Mouse (Mus musculus) spleen, adult 2 months (tissue): Measurements from ENCODE around the gene Tmem160. TPM values are rescaled to one million over a fixed set of nuclear protein-coding genes. Genes with fewer than 3 reads are reported as not detected.

Experiments
- DNase-seq, 2 experiments: peaks; one replicate each; pipeline versions ENCODE4 v3.0.0 to v3.0.0-alpha.2; 2012 to 2021; ENCODE audit warnings: low spot score in 2 of 2, low read depth in 1 of 2
- H3K27ac ChIP-seq: fragments of 200-500 bp; 2 replicates; pipeline ENCODE4 v1.5.1; 2012; ENCODE audit warnings: low read length, inconsistent platforms; ENCODE audit not compliant: insufficient read depth
- H3K27me3 ChIP-seq: fragments of 200-500 bp; 2 replicates; pipeline ENCODE4 v1.6.1; 2012; ENCODE audit warnings: mild to moderate bottlenecking, moderate library complexity, low read length, inconsistent platforms; ENCODE audit not compliant: control insufficient read depth, insufficient read depth
- H3K36me3 ChIP-seq: fragments of 200-500 bp; 2 replicates; pipeline ENCODE4 v1.6.1; 2012; ENCODE audit warnings: mild to moderate bottlenecking, low read length, inconsistent platforms; ENCODE audit not compliant: control insufficient read depth, insufficient read depth
- H3K4me1 ChIP-seq: fragments of 200-500 bp; 2 replicates; pipeline ENCODE4 v1.6.1; 2011; ENCODE audit warnings: inconsistent platforms; ENCODE audit not compliant: control insufficient read depth, insufficient read depth, insufficient read length
- H3K4me3 ChIP-seq: fragments of 200-500 bp; 2 replicates; pipeline ENCODE4 v1.5.1; 2011; ENCODE audit warnings: mild to moderate bottlenecking, inconsistent platforms; ENCODE audit not compliant: insufficient read depth, insufficient read length; ENCODE audit errors: extremely low read depth
- CTCF ChIP-seq: fragments of 200-500 bp; IDR thresholded peaks from 2 replicates; pipeline ENCODE4 v1.5.1; 2011; ENCODE audit warnings: mild to moderate bottlenecking, inconsistent platforms; ENCODE audit not compliant: insufficient read depth, insufficient read length, insufficient replicate concordance; ENCODE audit errors: extremely low read depth
- POLR2A ChIP-seq: fragments of 200-500 bp; IDR thresholded peaks from 2 replicates; pipeline ENCODE4 v1.6.1; 2011; ENCODE audit warnings: low read depth, low read length, inconsistent platforms
- WGBS: fragments of 180-500 bp; shearing (Covaris S2); methylation state at CpG from one replicate; pipeline ENCODE4 v1.1.7; 2018; 5-methylcytosine and 5-hydroxymethylcytosine counted together
- polyA plus RNA-seq: library from polyadenylated mRNA; depleted of rRNA; stranded (reverse); fragments of >200 nt; gene quantifications from 2 replicates; pipeline ENCODE4 v1.2.3, GENCODE M21; 2012

The Tmem160 gene
- polyA plus RNA-seq, 1 experiment: 118 TPM

DNA sequence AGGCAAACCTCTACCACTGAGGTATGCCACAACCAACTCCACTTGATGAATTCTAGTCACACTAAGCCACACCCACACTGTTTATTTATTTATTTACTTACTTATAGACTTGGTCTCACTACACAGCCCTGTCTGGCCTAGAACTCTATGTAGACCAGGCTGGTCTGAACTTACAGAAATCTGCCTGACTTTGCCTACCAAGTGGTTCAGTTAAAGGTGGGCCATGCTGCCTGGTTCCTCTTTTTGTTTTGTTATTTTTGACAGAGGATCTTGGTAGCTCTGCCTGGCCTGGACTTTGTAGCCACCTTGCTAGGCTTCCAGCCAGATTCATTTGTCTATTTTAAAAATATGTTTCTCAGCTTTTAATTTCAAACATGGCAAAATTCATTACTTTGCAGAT, 36.2 kb downstream of the Tmem160 start:
- H3K27me3 ChIP-seq: no peaks in the 10 kb centered on the region
- no peak overlapping the region for H3K27ac ChIP-seq
- H3K4me1 ChIP-seq: no peaks in the 10 kb centered on the region
- no peak overlapping the region for H3K4me3 ChIP-seq
- TF ChIP-seq CTCF (no peak), POLR2A (no peak)
- no peak for DNase-seq
- H3K36me3 ChIP-seq: no peaks in the 10 kb centered on the region

DNA sequence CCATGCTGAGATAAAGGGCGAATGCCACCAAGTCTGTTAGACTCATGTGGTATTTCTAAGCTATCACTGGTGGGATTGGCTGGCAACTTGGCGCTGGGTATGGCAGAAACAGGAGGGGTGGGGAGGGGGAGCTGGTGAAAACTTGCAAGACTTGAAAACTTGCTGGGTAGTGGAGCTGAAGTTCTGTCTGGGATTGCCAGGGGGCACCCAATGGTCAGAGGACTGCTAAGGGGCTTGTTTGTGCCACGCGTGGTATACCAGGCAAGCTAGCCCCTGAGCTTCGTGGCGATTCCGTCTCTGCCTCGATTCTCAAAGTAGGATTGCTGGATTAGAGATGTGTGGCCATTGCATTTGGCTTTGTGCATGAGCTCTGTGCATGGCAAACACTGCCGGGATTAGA, 37.4 kb downstream of the Tmem160 start:
- WGBS: 92% methylated on average over 9 of the region's 9 CpGs

DNA sequence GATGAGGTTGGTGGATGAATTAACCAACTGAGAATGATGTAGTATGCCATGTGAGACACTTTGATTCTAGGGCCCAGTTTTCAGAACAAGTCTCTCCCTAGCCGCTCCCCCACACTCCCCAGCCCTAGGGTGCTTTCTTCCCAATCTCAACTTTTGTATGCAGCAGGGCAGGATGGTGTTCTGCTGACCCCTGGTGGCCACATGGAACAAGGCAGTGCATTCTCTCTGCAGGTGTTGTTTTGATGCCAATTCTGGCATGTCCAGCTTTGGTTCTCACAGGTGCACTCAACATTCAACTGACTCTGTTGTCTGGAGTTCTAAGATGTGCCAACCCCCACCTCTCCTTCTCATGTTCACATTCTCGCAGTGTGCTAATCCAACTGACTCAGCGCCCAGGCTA, 39.2 kb downstream of the Tmem160 start:
- Histone ChIP-seq H3K27me3 (no peaks in the 10 kb centered on the region), H3K27ac (no peak overlapping the region), H3K4me3 (no peak overlapping the region), H3K36me3 (peaks cover 1% of the 10 kb centered on the region; the same call in 1 of the 2 replicates), H3K4me1 (no peaks in the 10 kb centered on the region)
- DNase-seq: peak; percentile 40 to 62
- TF ChIP-seq CTCF: peak; percentile 88; the same call in 1 of the 2 replicates
- TF ChIP-seq POLR2A: no peak
- WGBS: 42% methylated on average over 3 of the region's 3 CpGs

More for the DNA sequence above, 37.4 kb downstream of the Tmem160 start:
- no peak for TF ChIP-seq CTCF
- Histone ChIP-seq H3K4me1 (no peaks in the 10 kb centered on the region), H3K36me3 (no peaks in the 10 kb centered on the region), H3K27me3 (no peaks in the 10 kb centered on the region), H3K27ac (no peak overlapping the region), H3K4me3 (no peak overlapping the region)
- no peak for DNase-seq

DNA sequence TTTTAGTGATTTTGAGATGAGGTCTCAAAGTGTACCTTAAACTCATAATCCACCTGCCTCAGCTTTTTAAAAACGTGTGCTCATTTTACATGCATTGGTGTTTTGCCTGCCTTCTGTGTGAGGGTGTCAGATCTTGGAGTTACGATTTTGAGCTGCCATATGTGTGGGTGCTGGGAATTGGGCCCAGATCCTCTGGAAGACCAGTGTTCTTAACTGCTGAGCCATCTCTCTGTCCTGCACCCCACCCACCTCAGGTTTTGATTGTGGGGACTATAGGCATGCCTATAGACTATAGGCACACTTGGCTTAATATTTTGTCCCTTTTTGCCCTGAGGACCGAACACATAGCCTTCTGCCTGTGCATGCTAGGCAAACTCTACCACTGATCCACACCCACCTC, 39.6 kb downstream of the Tmem160 start:
- Histone ChIP-seq H3K4me3 (no peak overlapping the region), H3K27ac (no peak overlapping the region)

DNA sequence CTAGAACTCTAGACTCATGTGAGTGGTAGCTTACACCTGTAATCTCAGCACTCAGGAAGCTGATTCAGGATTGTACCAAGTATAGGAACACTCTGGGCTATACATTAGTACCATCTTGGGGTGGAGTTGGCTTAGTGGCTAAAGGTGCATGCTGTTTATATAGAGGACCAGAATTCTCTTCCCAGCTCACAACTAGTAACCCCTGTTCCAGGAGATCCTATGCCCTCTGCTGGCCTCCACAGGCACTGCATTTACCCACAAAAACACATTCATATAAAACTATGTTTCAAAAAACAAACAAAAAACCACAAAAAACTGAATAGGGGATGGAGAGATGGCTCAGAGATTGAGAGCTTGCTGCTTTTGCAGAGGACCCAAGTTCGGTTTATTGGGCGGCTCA, 40.8 kb downstream of the Tmem160 start:
- no peak for TF ChIP-seq CTCF
- TF ChIP-seq POLR2A: no peak
- WGBS: 54% methylated on average over 2 of the region's 2 CpGs
- no peak overlapping the region for H3K27ac ChIP-seq
- H3K36me3 ChIP-seq: peaks cover 11% of the 10 kb centered on the region
- no peaks in the 10 kb centered on the region for H3K27me3 ChIP-seq
- H3K4me1 ChIP-seq: no peaks in the 10 kb centered on the region
- H3K4me3 ChIP-seq: no peak overlapping the region
- DNase-seq: peak in 1 of 2 experiments; percentile 31

More for the DNA sequence above, 39.6 kb downstream of the Tmem160 start:
- WGBS: 65% methylated on average over 3 of the region's 3 CpGs
- DNase-seq: no peak
- Histone ChIP-seq H3K27me3 (no peaks in the 10 kb centered on the region), H3K4me1 (no peaks in the 10 kb centered on the region), H3K36me3 (peaks cover 5% of the 10 kb centered on the region)
- TF ChIP-seq POLR2A: no peak
- no peak for TF ChIP-seq CTCF

DNA sequence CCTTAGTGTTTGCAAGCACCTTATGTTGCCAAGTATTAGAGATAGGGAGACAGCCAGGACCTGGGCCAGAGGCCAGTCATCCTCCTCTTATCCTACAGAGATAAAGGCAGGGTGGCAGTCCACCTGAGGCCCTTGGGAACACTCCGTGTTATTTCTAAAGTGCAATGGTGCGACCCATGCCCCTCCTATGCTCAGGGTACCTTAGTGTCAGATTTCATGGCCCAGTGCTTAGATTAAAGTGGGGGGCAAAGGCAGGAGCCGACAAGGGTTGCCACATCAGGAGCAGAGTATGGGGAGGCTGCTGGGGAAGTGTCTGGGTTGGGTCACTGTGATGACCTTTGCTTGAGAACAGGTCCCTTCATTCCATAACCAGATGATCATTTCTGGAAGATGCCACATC, 43.7 kb downstream of the Tmem160 start:
- Histone ChIP-seq H3K4me1 (no peaks in the 10 kb centered on the region), H3K27ac (no peak overlapping the region), H3K36me3 (peaks cover 12% of the 10 kb centered on the region), H3K4me3 (no peak overlapping the region), H3K27me3 (no peaks in the 10 kb centered on the region)
- DNase-seq: no peak
- TF ChIP-seq CTCF: no peak
- no peak for TF ChIP-seq POLR2A
- WGBS: 87% methylated on average over 3 of the region's 3 CpGs

DNA sequence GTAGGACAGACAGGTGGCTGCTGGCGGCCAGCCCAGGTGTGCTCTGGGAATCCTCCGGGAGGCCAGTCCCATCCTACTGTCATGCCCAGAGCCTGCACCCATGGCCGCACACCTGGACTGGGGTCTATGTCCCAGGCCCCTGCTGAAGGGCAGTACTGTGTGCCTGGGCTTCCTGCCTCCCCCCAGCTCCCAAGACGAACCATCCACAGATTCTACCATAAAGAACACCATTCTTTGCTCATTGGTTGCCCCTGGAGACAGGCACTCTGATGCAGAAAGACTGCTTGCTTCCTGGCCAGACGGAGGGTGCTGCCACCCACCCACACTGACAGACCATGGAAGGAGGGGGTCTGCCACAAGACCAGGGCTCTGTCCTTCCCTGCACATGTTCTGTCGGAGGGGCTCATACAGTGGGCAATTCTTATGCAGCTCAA, 47.1 kb downstream of the Tmem160 start:
- no peak for TF ChIP-seq POLR2A
- no peak for TF ChIP-seq CTCF
- WGBS: 96% methylated on average over 6 of the region's 6 CpGs
- H3K4me3 ChIP-seq: no peak overlapping the region
- no peak for DNase-seq
- no peak overlapping the region for H3K27ac ChIP-seq
- no peaks in the 10 kb centered on the region for H3K4me1 ChIP-seq
- H3K36me3 ChIP-seq: peaks cover 13% of the 10 kb centered on the region
- H3K27me3 ChIP-seq: no peaks in the 10 kb centered on the region
